Mouse (Mus musculus): Measurements from ENCODE around the gene Racgap1. TPM values are rescaled to one million over a fixed set of nuclear protein-coding genes. Genes with fewer than 3 reads are reported as not detected.

The Racgap1 gene
- total RNA-seq, 4 experiments from 2014 or later, result 9.3 to 11.5 (median 10.2) TPM

DNA sequence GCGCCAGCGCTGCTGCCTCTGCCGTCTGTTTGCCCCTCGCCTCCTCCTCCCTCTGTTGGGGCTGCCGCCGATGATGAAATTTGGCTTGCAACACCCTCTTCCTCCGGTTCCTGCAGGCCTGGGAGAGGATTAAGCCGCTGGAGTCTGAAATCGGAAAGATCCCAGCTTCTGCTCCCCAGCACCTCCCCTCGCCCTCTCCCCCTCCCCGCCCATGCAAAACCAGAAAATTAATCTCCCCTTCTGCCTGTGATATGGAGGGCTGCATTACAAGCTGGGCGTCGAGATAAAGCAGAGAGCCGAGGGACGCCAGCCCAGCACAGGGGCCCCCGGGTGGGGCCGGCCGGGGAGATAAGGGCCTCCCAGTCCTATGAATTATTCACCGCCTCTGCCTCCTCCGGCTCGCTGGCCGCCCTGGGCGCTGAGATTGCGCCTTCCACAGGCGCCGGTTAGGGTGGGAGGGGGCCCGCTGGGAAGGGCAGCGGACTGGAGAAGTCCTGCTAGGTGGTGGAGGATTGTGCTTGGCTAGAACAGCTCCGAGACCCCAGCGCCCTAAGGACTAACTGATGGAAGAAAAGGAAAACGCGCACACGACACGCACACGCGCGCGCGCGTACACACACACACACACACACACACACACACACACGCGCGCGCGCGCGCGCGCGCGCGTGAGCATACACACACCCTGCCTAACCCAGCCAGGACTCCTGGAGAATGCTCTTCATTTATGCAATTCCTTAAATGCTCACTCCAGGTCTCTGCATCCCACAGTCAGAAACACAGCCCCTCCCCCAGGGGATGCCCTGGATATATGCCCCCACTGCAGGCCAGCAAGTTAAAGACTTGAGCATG lies 13.4 kb upstream of the Racgap1 start:
- peak in 1 of 2 experiments; percentile 84 for DNase-seq (ENCODE audit: low spot score in 2 of 2)

DNA sequence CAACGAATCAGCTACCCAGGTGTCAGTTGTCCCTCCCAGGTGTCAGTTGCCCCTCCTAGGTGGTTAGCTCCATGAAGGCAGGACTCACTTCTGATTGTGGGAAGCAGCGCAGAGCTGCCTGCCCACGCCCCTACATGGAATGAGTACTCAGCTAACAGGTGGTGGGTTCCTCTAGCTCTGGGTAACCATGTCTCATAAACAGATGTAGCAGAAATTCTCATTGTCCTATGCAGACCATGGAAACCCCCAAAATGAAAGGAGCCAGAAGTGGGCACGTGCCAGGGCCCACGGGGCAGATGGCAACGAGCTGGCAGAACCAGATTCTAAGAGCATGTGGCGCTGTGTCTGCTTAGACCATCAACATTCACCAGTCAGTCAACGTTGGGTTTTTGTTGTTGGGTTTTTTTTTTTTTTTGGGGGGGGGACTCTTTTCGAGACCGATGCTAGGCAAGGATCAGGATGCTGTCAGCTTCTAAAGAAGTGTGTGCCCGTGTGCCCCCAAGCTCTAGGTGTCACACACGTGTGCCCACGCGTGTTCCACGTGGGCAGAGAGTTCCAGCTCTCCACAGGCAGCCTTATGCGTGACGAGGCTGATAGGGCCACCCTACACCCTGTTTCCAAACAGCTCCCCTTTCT lies 12.6 kb upstream of the Racgap1 start:
- peak in 1 of 2 experiments; percentile 66 for DNase-seq (ENCODE audit: low spot score in 2 of 2)

- no peak for DNase-seq (ENCODE audit: low spot score in 2 of 2)
These were observed 10.9 kb upstream of the Racgap1 start for GRCm38 (mm10) chr15:99662371-99662770.

DNA sequence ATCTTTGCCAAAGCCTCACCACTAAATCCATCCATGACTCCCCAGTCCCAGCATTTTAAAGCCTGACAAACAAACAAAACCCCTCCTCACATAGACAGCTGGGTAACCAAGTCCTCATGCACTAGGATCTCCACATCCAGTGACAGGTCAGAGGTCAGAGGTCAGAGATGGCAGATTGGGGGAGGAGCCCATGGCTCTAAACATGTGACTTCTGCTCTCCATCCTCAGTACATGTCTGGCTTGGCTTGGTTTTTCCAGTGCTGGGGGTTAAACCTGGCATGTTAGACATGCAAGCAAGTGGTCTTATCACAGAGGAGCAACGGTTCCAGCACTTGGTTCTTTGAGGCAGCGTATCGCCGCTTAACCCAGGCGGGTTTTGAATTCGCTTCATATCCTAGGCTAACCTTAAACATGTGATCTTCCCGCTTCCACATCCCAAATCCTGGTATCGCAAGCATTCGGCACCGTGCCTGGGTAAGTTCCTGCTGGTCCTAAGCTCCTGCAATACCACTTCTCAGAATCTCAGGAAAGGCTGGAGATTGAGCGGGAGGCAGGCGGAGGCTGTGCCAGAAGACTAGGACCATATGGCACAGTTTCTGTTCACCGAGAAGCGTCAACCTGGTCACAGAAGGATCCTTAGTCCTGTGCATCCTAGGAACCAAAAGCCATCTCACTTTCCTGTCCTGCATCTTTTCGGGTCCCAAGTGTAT lies 9.8 kb upstream of the Racgap1 start:
- peak in 1 of 2 experiments; percentile 48 for DNase-seq (ENCODE audit: low spot score in 2 of 2)

- DNase-seq (ENCODE audit: low spot score in 2 of 2), result no peak
These were observed 7.0 kb upstream of the Racgap1 start for GRCm38 (mm10) chr15:99658437-99658836.

- DNase-seq (ENCODE audit: low spot score in 2 of 2), result no peak
These were observed 4.5 kb upstream of the Racgap1 start for GRCm38 (mm10) chr15:99655956-99656355.

GRCm38 (mm10) chr15:99653876-99654275 lies 2.4 kb upstream of the Racgap1 start:
- no peak for DNase-seq (ENCODE audit: low spot score in 2 of 2)

DNA sequence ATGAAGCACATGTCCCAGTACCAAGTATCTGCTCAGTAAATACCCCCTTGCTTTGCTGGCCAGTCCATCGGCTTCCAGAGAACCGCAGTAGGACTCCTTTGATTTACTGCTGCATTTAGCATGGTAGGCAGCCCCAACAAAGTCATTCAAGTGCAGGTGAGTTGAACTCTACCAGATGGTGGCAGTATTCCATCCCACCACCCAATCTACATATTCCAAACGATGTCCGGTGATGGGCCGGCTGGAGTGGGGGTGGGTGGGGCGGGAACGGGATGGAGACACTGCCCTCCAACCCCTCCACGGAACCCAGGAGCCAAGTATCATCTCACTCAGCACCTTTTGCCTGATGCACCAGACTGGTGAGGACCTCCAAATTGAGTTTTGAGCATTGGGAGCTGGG lies 1.8 kb upstream of the Racgap1 start:
- DNase-seq (ENCODE audit: low spot score in 2 of 2), result no peak

DNA sequence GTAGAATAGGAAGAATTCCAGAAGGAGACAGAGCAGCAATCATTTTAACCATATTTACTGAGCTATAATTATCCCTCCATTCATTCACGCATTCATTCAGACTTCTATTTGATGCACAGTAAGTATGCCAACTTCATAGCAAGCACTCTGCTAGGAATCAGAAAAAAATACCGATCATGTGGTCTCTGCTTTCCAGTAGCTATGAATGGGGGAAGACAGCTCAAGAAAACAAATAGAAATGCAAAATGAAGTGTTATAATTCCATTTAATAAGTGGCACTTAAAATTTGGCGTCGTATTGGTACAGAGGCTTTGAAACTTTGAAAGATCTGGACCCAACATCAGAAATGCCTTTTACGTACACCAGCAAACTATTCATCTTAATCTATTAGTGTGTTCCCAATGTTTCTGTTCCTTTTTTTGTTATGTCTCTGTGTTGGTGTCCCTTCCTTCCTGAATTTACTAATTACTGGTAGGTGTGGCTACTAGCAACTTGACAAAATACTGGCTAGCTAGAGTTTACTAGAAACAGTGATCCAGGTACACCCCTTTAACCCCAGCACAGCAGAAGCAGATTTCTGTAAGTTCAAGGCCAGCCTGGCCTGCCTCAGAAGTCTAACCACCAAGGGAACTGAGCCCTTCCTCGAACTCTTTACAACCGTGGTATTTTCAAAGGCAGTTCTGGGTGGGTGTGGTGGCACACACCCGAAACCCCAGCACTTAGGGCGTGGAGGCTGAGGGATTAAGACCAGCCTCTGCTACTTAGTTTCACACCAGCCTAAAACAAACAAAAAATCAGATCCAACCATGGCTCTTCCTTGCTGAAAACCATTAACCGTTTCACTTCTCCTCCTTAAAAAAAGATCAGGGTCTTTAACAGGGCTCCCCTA lies 772 bp upstream of the Racgap1 start:
- DNase-seq (ENCODE audit: low spot score in 2 of 2), result no peak

- DNase-seq (ENCODE audit: low spot score in 2 of 2), result no peak
These were observed 1.2 kb downstream of the Racgap1 start for GRCm38 (mm10) chr15:99650304-99650703.

GRCm38 (mm10) chr15:99649067-99649761 lies 2.2 kb downstream of the Racgap1 start:
- DNase-seq (ENCODE audit: low spot score in 2 of 2), result no peak

GRCm38 (mm10) chr15:99648326-99648725 lies 3.1 kb downstream of the Racgap1 start:
- no peak for DNase-seq (ENCODE audit: low spot score in 2 of 2)

GRCm38 (mm10) chr15:99644776-99645175 lies 6.7 kb downstream of the Racgap1 start:
- peak in 1 of 2 experiments; percentile 46 for DNase-seq (ENCODE audit: low spot score in 2 of 2)

DNA sequence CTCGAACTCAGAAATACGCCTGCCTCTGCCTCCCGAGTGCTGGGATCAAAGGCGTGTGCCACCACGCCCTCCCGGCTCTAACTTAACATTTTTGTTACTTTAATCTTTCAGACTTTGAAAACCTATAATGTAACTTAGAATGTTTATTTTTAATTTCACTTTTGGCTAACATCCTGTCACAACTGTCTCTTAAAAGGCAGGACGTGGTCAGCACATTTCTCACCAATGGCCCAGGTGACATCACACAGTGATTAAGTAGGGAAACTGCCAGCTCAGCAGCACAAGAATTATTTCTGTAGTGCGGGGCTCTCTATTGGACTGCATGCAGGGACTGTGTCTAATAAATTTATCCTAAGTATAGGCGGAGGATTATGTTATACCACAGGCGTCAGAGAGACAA lies 7.6 kb downstream of the Racgap1 start:
- DNase-seq (ENCODE audit: low spot score in 2 of 2), result no peak

DNA sequence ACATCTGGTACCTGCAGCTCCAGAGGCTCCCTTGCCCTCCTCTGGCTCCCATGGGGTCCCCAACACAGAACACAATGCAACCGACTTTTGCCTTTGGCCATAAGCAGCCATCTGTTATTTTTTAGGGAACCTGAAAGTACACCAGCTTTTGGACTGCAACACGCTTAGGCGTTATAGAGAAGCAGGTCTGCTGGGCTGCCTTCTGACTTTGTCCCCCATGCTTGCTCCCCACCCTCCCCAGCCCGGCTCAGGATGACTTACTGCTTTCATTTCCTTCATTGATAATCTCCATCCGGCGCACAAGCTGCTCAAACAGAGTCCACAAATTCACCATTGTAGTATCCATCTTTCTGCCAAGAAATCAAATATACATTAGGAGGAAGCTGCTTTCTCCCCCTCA lies 8.8 kb downstream of the Racgap1 start:
- DNase-seq (ENCODE audit: low spot score in 2 of 2), result no peak

DNA sequence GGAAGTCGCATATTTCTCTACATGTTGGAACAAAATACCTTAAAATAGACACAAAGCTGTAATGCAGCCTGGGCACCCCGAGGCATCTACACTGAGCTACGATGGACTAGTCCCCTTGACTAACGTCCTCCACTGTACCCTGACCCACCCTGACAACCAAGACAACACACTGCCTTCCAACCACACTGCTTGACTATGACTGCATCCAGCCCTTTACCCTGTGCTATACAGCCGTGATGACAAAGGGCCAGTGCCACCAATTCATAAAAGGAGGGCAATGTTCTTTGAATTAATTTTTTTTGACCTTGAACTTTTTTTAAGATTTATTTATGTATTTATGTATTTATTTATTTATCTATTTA lies 13.4 kb downstream of the Racgap1 start:
- no peak for DNase-seq (ENCODE audit: low spot score in 2 of 2)

- no peak for DNase-seq (ENCODE audit: low spot score in 2 of 2)
These were observed 13.9 kb downstream of the Racgap1 start for GRCm38 (mm10) chr15:99637405-99638123.

- DNase-seq (ENCODE audit: low spot score in 2 of 2), result no peak
These were observed 16.8 kb downstream of the Racgap1 start for GRCm38 (mm10) chr15:99634702-99635101.

GRCm38 (mm10) chr15:99631618-99632017 lies 19.8 kb downstream of the Racgap1 start:
- DNase-seq (ENCODE audit: low spot score in 2 of 2), result no peak

- no peak for DNase-seq (ENCODE audit: low spot score in 2 of 2)
These were observed 29.4 kb downstream of the Racgap1 start for GRCm38 (mm10) chr15:99622063-99622462.

Measured in left cerebral cortex, adult 8-10 months (tissue).